Mouse (Mus musculus) kidney, adult 8-10 months (tissue): ENCODE data around the gene Tet2.
"Not testable (repeated sequence)": the region's sequence is repeated elsewhere in the genome, so short reads cannot be mapped to it uniquely, and the experiment has no call there.

Experiments used
- DNase-seq, 2 experiments: peaks; one replicate each; pipeline ENCODE4 v3.0.0; 2022

Gene Tet2

GRCm38 (mm10) chr3:133544551-133545303 is at the start of gene Tet2:
Gene Tet2 (minus strand): TSS chr3:133545139.
- peak; percentile 34 to 46 for DNase-seq

GRCm38 (mm10) chr3:133592995-133593394 is 48.1 kb upstream of the Tet2 start:
- not testable (repeated sequence) for DNase-seq

GRCm38 (mm10) chr3:133590506-133591152 is 45.7 kb upstream of the Tet2 start:
- no peak for DNase-seq

GRCm38 (mm10) chr3:133585010-133585409 is 40.1 kb upstream of the Tet2 start:
- DNase-seq, result no peak

- DNase-seq, result no peak
Observed at GRCm38 (mm10) chr3:133583411-133584025, 38.6 kb upstream of the Tet2 start.

- DNase-seq, result no peak
Observed at GRCm38 (mm10) chr3:133582969-133583368, 38.0 kb upstream of the Tet2 start.

- DNase-seq, result no peak
Observed at GRCm38 (mm10) chr3:133582096-133582495, 37.2 kb upstream of the Tet2 start.

- no peak for DNase-seq
Observed at GRCm38 (mm10) chr3:133581541-133581940, 36.6 kb upstream of the Tet2 start.

- no peak for DNase-seq
Observed at GRCm38 (mm10) chr3:133579671-133580070, 34.7 kb upstream of the Tet2 start.

GRCm38 (mm10) chr3:133579140-133579539 is 34.2 kb upstream of the Tet2 start:
- no peak for DNase-seq

- no peak for DNase-seq
Observed at GRCm38 (mm10) chr3:133574969-133575368, 30.0 kb upstream of the Tet2 start.

GRCm38 (mm10) chr3:133571961-133572360 is 27.0 kb upstream of the Tet2 start:
- no peak for DNase-seq

- DNase-seq, result no peak
Observed at GRCm38 (mm10) chr3:133563503-133564205, 18.7 kb upstream of the Tet2 start.

GRCm38 (mm10) chr3:133559413-133560114 is 14.6 kb upstream of the Tet2 start:
- no peak for DNase-seq

- DNase-seq, result no peak
Observed at GRCm38 (mm10) chr3:133557602-133558001, 12.7 kb upstream of the Tet2 start.

- DNase-seq, result no peak
Observed at GRCm38 (mm10) chr3:133557154-133557553, 12.2 kb upstream of the Tet2 start.

GRCm38 (mm10) chr3:133555378-133555777 is 10.4 kb upstream of the Tet2 start:
- DNase-seq, result no peak

- DNase-seq, result no peak
Observed at GRCm38 (mm10) chr3:133554552-133555067, 9.7 kb upstream of the Tet2 start.

GRCm38 (mm10) chr3:133554092-133554491 is 9.2 kb upstream of the Tet2 start:
- DNase-seq, result no peak

- DNase-seq, result no peak
Observed at GRCm38 (mm10) chr3:133551941-133552340, 7.0 kb upstream of the Tet2 start.

GRCm38 (mm10) chr3:133549385-133550170 is 4.6 kb upstream of the Tet2 start:
- DNase-seq, result no peak

GRCm38 (mm10) chr3:133548613-133549012 is 3.7 kb upstream of the Tet2 start:
- DNase-seq, result no peak
